Mouse (Mus musculus): ENCODE measurements around the gene Bckdhb. TPM values are rescaled to one million over a fixed set of nuclear protein-coding genes. Genes with fewer than 3 reads are reported as not detected.

The Bckdhb gene
- polyA plus RNA-seq, 1 experiment from 2014 or later: 54.8 TPM

DNA sequence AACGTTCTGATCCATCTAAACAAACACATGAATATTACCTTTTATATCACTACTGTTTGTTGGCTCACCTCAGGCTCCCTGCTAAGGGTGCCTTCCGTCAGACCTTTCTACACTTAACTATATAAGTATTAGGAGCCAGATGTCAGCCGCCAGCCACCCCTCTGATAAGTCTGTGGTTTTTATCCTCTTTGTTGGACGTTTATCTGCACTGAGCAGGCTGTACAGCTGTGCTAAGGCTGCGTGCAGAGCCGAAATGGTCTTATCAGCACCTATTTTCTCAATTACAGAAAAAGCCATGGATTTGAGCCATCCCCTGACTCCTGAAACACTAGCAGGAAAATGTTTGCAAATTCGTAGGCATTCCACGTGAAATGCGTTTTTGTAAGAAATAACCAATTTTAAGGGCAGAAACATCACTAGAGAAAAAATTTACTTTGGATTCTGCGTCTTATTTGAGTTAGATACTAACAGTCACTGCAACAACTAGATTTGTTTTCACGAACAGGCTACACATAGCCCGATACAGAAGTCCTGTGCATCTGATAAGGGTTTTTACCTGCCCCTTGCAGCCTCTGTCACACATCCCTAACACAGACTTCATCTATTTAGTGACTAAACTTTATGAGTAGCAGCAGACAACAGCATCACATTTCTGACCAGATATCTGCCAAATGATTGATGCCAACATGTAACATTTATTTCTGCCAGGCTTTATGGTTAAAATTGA is 188.1 kb downstream of the Bckdhb start:
- peaks cover 10% of the 10 kb centered on the region; the same call in 1 of the 2 replicates for H3K4me1 ChIP-seq (ENCODE audit: control insufficient read depth, insufficient read depth, low read length)
- no peaks in the 10 kb centered on the region for H3K27me3 ChIP-seq (ENCODE audit: control insufficient read depth, insufficient read depth, low read length)
- H3K4me3 ChIP-seq (ENCODE audit: low read depth, low read length): no peak overlapping the region
- no peak overlapping the region for H3K9ac ChIP-seq (ENCODE audit: low read length)
- no peak for ATAC-seq (ENCODE audit: insufficient read depth, low FRiP score, low TSS enrichment)
- no peak overlapping the region for H3K4me2 ChIP-seq (ENCODE audit: low read depth)
- H3K27ac ChIP-seq (ENCODE audit: low read depth, low read length): no peak overlapping the region
- no peaks in the 10 kb centered on the region for H3K36me3 ChIP-seq (ENCODE audit: control insufficient read depth, insufficient read depth, low read length)
- no peaks in the 10 kb centered on the region for H3K9me3 ChIP-seq (ENCODE audit: control insufficient read depth, low read length)
- 83% methylated on average over 12 of the region's 12 CpGs for WGBS
- DNase-seq (ENCODE audit: low spot score): no peak

DNA sequence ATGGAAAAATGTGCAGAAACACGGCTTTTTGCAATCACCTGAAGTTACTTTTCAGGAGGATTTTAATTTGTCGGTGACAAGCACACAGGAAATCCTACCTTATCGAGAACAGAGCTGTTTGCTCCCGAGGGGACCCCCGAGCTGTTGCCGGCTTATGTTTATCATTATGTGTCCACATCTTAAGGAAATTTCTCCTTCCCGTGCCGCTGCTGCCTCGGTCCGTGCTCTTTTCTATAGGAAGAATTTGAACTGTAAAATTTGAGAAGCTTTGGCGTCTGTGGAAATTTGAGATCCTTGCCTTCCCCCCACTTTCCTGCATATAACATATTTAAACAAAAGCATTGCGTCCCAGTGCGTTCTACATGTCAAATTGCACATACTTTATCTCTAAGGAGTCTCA is 189.3 kb downstream of the Bckdhb start:
- no peak overlapping the region for H3K4me2 ChIP-seq (ENCODE audit: low read depth)

DNA sequence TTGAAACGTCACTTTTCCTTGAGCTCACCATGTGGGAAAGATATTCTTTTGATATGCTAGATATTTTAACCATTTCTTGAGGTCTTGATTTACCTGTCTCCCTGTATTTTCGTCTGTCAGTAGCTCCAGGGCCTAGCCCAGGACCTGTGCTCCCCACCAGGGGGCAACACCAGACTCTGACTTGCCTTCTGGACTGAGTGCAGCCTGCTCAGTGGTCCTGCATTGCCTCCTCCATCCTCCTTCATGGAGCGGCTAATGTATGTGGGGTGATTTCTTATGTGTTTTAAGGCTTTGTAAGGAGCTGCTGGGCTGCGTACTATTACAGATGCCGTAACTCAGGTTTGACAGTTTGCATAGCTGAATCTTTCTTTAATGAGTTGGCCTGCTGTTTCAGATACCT is 192.4 kb downstream of the Bckdhb start:
- Histone ChIP-seq H3K4me1 (ENCODE audit: control insufficient read depth, insufficient read depth, low read length) (no peaks in the 10 kb centered on the region), H3K9me3 (ENCODE audit: control insufficient read depth, low read length) (no peaks in the 10 kb centered on the region), H3K4me3 (ENCODE audit: low read depth, low read length) (no peak overlapping the region), H3K27me3 (ENCODE audit: control insufficient read depth, insufficient read depth, low read length) (no peaks in the 10 kb centered on the region), H3K36me3 (ENCODE audit: control insufficient read depth, insufficient read depth, low read length) (no peaks in the 10 kb centered on the region), H3K4me2 (ENCODE audit: low read depth) (no peak overlapping the region), H3K9ac (ENCODE audit: low read length) (no peak overlapping the region), H3K27ac (ENCODE audit: low read depth, low read length) (no peak overlapping the region)
- DNase-seq (ENCODE audit: low spot score) (peak; percentile 24), ATAC-seq (ENCODE audit: insufficient read depth, low FRiP score, low TSS enrichment) (no peak)
- WGBS: 59% methylated on average over 5 of the region's 5 CpGs

More for the DNA sequence above, 189.3 kb downstream of the Bckdhb start:
- WGBS: 66% methylated on average over 13 of the region's 13 CpGs
- DNase-seq (ENCODE audit: low spot score) (no peak), ATAC-seq (ENCODE audit: insufficient read depth, low FRiP score, low TSS enrichment) (no peak)
- no peaks in the 10 kb centered on the region for H3K36me3 ChIP-seq (ENCODE audit: control insufficient read depth, insufficient read depth, low read length)
- no peak overlapping the region for H3K9ac ChIP-seq (ENCODE audit: low read length)
- peaks cover 10% of the 10 kb centered on the region; the same call in 1 of the 2 replicates for H3K4me1 ChIP-seq (ENCODE audit: control insufficient read depth, insufficient read depth, low read length)
- H3K4me3 ChIP-seq (ENCODE audit: low read depth, low read length): no peak overlapping the region
- H3K9me3 ChIP-seq (ENCODE audit: control insufficient read depth, low read length): no peaks in the 10 kb centered on the region
- no peak overlapping the region for H3K27ac ChIP-seq (ENCODE audit: low read depth, low read length)
- no peaks in the 10 kb centered on the region for H3K27me3 ChIP-seq (ENCODE audit: control insufficient read depth, insufficient read depth, low read length)

DNA sequence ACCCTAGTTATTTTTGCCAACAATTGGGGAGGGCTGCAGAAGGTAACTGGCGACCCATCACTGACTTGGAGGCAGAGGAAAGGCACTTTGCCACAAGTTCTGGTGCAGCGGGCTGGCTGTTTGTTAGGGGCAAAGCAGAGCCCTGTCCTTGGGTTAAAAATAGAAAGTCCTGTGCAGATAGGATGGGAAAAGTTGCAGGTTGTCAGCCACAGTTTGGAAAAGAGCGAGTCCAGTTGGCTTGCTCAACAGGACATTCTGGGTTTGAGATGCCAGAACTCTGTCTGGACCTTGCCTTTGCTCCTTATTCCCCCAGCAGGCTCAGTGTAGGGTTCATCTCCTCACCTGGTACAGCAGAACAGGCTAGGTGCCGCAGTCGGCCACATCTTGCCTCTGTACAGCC is 200.1 kb downstream of the Bckdhb start:
- H3K9ac ChIP-seq (ENCODE audit: low read length): no peak overlapping the region
- H3K9me3 ChIP-seq (ENCODE audit: control insufficient read depth, low read length): no peaks in the 10 kb centered on the region
- H3K4me2 ChIP-seq (ENCODE audit: low read depth): no peak overlapping the region
- no peak overlapping the region for H3K27ac ChIP-seq (ENCODE audit: low read depth, low read length)
- ATAC-seq (ENCODE audit: insufficient read depth, low FRiP score, low TSS enrichment) (no peak), DNase-seq (ENCODE audit: low spot score) (no peak)
- no peaks in the 10 kb centered on the region for H3K36me3 ChIP-seq (ENCODE audit: control insufficient read depth, insufficient read depth, low read length)
- no peaks in the 10 kb centered on the region for H3K27me3 ChIP-seq (ENCODE audit: control insufficient read depth, insufficient read depth, low read length)
- 91% methylated on average over 5 of the region's 5 CpGs for WGBS
- H3K4me1 ChIP-seq (ENCODE audit: control insufficient read depth, insufficient read depth, low read length): no peaks in the 10 kb centered on the region
- H3K4me3 ChIP-seq (ENCODE audit: low read depth, low read length): no peak overlapping the region

DNA sequence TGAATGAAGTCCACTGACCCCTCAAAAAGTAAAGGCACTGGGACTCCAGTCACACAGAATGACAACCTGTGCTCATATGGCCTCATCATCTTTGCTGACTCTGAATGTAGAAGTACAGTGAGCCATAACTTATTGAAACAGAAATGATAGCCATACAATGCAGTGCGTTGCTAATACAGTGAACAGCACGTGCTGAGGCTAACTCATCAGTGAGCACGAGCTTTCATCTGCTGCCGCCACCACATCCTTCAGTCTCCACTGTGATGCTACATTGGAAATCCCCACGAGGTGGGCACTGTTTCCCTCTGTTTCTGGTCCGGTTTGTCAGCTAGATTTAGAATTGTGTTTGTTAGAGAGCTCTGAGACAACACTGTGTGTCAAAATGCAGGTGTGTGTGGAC is 205.4 kb downstream of the Bckdhb start:
- ATAC-seq (ENCODE audit: insufficient read depth, low FRiP score, low TSS enrichment): no peak
- no peak overlapping the region for H3K4me2 ChIP-seq (ENCODE audit: low read depth)

DNA sequence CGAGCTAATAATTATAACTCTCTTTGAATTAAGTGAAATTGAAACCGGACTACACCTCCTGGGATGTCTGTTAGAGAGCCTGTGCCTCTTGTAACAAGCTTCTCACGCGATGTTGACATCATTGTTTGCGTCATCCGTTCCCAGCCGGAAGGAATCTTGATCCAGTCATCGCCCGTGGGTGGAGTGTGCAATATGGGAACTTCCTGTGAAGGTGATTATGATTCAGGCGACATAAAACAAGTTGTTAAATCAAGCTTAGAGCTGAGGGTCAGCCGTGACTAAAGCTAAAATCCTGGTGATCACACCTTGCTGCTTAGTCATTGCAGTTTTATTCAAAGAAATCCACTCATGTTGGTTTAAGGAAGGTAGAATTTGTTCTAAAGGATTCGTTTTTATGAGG is 210.1 kb downstream of the Bckdhb start:
- Histone ChIP-seq H3K4me3 (ENCODE audit: low read depth, low read length) (no peak overlapping the region), H3K27me3 (ENCODE audit: control insufficient read depth, insufficient read depth, low read length) (no peaks in the 10 kb centered on the region), H3K36me3 (ENCODE audit: control insufficient read depth, insufficient read depth, low read length) (no peaks in the 10 kb centered on the region), H3K4me1 (ENCODE audit: control insufficient read depth, insufficient read depth, low read length) (no peaks in the 10 kb centered on the region), H3K9me3 (ENCODE audit: control insufficient read depth, low read length) (no peaks in the 10 kb centered on the region), H3K4me2 (ENCODE audit: low read depth) (no peak overlapping the region), H3K27ac (ENCODE audit: low read depth, low read length) (no peak overlapping the region), H3K9ac (ENCODE audit: low read length) (no peak overlapping the region)
- ATAC-seq (ENCODE audit: insufficient read depth, low FRiP score, low TSS enrichment) (no peak), DNase-seq (ENCODE audit: low spot score) (no peak)
- WGBS: 93% methylated on average over 12 of the region's 12 CpGs

More for the DNA sequence above, 205.4 kb downstream of the Bckdhb start:
- Histone ChIP-seq H3K27me3 (ENCODE audit: control insufficient read depth, insufficient read depth, low read length) (no peaks in the 10 kb centered on the region), H3K27ac (ENCODE audit: low read depth, low read length) (no peak overlapping the region), H3K4me1 (ENCODE audit: control insufficient read depth, insufficient read depth, low read length) (no peaks in the 10 kb centered on the region), H3K4me3 (ENCODE audit: low read depth, low read length) (no peak overlapping the region), H3K9me3 (ENCODE audit: control insufficient read depth, low read length) (no peaks in the 10 kb centered on the region), H3K9ac (ENCODE audit: low read length) (no peak overlapping the region), H3K36me3 (ENCODE audit: control insufficient read depth, insufficient read depth, low read length) (no peaks in the 10 kb centered on the region)
- DNase-seq (ENCODE audit: low spot score): no peak
- 92% methylated on average over 6 of the region's 6 CpGs for WGBS

DNA sequence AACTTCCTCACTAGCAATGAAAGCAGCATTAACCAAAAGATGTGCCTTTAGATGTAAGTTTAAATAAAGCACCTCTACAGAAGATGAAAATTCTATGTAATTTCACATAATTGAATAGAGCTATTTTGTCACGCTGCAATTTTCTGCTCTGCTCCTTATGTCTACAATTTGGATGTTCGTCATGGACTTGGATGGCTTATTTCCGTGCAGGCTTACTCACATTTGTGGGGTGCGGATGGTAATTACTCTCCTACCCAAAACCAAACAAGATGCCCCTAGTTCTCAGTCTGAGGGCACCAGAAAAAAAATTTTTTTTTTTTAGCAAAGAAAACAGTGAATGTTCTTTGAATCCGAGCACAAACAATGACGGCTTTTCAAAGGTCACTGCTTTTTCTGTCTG is 212.2 kb downstream of the Bckdhb start:
- no peak for ATAC-seq (ENCODE audit: insufficient read depth, low FRiP score, low TSS enrichment)
- no peak overlapping the region for H3K4me2 ChIP-seq (ENCODE audit: low read depth)
- no peaks in the 10 kb centered on the region for H3K27me3 ChIP-seq (ENCODE audit: control insufficient read depth, insufficient read depth, low read length)
- H3K9ac ChIP-seq (ENCODE audit: low read length): no peak overlapping the region
- no peaks in the 10 kb centered on the region for H3K9me3 ChIP-seq (ENCODE audit: control insufficient read depth, low read length)
- no peaks in the 10 kb centered on the region for H3K36me3 ChIP-seq (ENCODE audit: control insufficient read depth, insufficient read depth, low read length)
- H3K4me3 ChIP-seq (ENCODE audit: low read depth, low read length): no peak overlapping the region
- H3K4me1 ChIP-seq (ENCODE audit: control insufficient read depth, insufficient read depth, low read length): no peaks in the 10 kb centered on the region
- DNase-seq (ENCODE audit: low spot score): no peak
- no peak overlapping the region for H3K27ac ChIP-seq (ENCODE audit: low read depth, low read length)
- 90% methylated on average over 6 of the region's 6 CpGs for WGBS

DNA sequence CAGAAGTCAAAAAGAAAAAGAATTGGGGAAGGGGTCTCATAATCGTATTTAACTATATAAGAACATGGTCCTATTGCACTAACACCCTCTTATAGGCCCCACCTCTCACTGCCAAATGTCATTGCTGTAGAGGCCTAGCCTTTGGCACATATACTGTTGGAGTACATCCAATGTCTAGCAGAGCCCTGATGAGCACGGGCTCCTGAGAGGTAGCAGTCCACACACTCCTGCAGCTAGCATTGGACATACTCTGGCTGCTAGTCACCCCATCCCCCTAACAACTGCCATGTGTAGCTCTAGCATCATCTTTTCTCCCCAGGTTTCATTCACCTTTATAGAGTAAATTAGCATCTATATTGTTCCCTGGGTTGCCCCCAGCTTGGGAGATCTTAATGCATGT is 223.2 kb downstream of the Bckdhb start:
- ATAC-seq (ENCODE audit: insufficient read depth, low FRiP score, low TSS enrichment): no peak
- no peak for DNase-seq (ENCODE audit: low spot score)
- Histone ChIP-seq H3K4me1 (ENCODE audit: control insufficient read depth, insufficient read depth, low read length) (no peaks in the 10 kb centered on the region), H3K9me3 (ENCODE audit: control insufficient read depth, low read length) (no peaks in the 10 kb centered on the region), H3K27me3 (ENCODE audit: control insufficient read depth, insufficient read depth, low read length) (no peaks in the 10 kb centered on the region), H3K9ac (ENCODE audit: low read length) (no peak overlapping the region), H3K4me3 (ENCODE audit: low read depth, low read length) (no peak overlapping the region), H3K36me3 (ENCODE audit: control insufficient read depth, insufficient read depth, low read length) (no peaks in the 10 kb centered on the region), H3K4me2 (ENCODE audit: low read depth) (no peak overlapping the region), H3K27ac (ENCODE audit: low read depth, low read length) (no peak overlapping the region)
- WGBS: 84% methylated on average over 2 of the region's 2 CpGs

All from neural tube, embryonic 11.5 days (tissue).